Mouse (Mus musculus) ES-E14 (cell line): ENCODE results near the gene Gm10837. TPM values are rescaled to one million over a fixed set of nuclear protein-coding genes. Genes with fewer than 3 reads are reported as not detected.
A peak's percentile ranks its signal among the peaks of the same experiment; 100 is the strongest.

Source experiments
- DNase-seq: peaks from one replicate; pipeline ENCODE4 v3.0.0-alpha.2; 2013; ENCODE audit warnings: low read depth, low spot score
- H3K27ac ChIP-seq: 2 replicates; pipeline ENCODE4 v1.5.1; 2012; ENCODE audit warnings: low read depth, mild to moderate bottlenecking, low read length, moderate library complexity, mixed read lengths; ENCODE audit not compliant: poor library complexity, insufficient read depth, severe bottlenecking
- H3K36me3 ChIP-seq: 2 replicates; pipeline ENCODE4 v1.6.1; 2012; ENCODE audit warnings: mild to moderate bottlenecking, low read length, moderate library complexity, mixed read lengths; ENCODE audit not compliant: control insufficient read depth, poor library complexity, insufficient read depth, severe bottlenecking
- H3K4me1 ChIP-seq, 2 experiments: fragments of 150-350 bp in 1 of 2; sonication (generic) in 1 of 2; 2 replicates each; pipeline ENCODE4 v1.6.1; 2012; ENCODE audit warnings: low read length in 2 of 2, mild to moderate bottlenecking in 1 of 2, mixed read lengths in 1 of 2; ENCODE audit not compliant: control insufficient read depth in 2 of 2, insufficient read depth in 2 of 2, poor library complexity in 1 of 2
- H3K4me3 ChIP-seq, 2 experiments: fragments of 150-350 bp in 1 of 2; sonication (generic) in 1 of 2; 2 replicates each; pipeline ENCODE4 v1.5.1; 2012; ENCODE audit warnings: low read length in 2 of 2, low read depth in 1 of 2, mild to moderate bottlenecking in 1 of 2, mixed read lengths in 1 of 2; ENCODE audit not compliant: insufficient read depth in 1 of 2, poor library complexity in 1 of 2, severe bottlenecking in 1 of 2
- H3K9ac ChIP-seq: 2 replicates; pipeline ENCODE4 v1.6.1; 2012; ENCODE audit warnings: low read depth, mild to moderate bottlenecking, low read length, mixed read lengths; ENCODE audit not compliant: poor library complexity, insufficient read depth, severe bottlenecking
- H3K9me3 ChIP-seq: fragments of 150-350 bp; sonication (generic); 2 replicates; pipeline ENCODE4 v1.6.1; 2012; ENCODE audit warnings: low read depth, mild to moderate bottlenecking, low read length; ENCODE audit not compliant: control insufficient read depth, insufficient read depth
- CHD2 ChIP-seq: IDR thresholded peaks from 2 replicates; pipeline ENCODE4 v1.6.1; 2014; ENCODE audit warnings: mild to moderate bottlenecking, low read depth, low read length, inconsistent platforms
- HCFC1 ChIP-seq: IDR thresholded peaks from 2 replicates; pipeline ENCODE4 v1.6.1; 2012; ENCODE audit warnings: low read length, inconsistent platforms, borderline replicate concordance; ENCODE audit not compliant: insufficient read depth
- MAFK ChIP-seq: IDR thresholded peaks from 2 replicates; pipeline ENCODE4 v1.6.1; 2014; ENCODE audit warnings: mild to moderate bottlenecking, low read depth, low read length, inconsistent platforms; ENCODE audit not compliant: insufficient read depth
- ZC3H11A ChIP-seq: IDR thresholded peaks from 2 replicates; pipeline ENCODE4 v1.6.1; 2012; ENCODE audit warnings: low read depth, mild to moderate bottlenecking, inconsistent platforms, low read length, borderline replicate concordance
- ZNF384 ChIP-seq: IDR thresholded peaks from 2 replicates; pipeline ENCODE4 v1.6.1; 2012; ENCODE audit warnings: low read depth, low read length, inconsistent platforms
- in situ Hi-C, 2 experiments: fragments of 600-800 bp; cut with MboI; formaldehyde crosslinking; loops; one replicate each; pipeline ENCODE4 v1.15.1; 2025; ENCODE audit warnings: low sequenced_read_pairs in 2 of 2, inconsistent platforms in 1 of 2; ENCODE audit not compliant: unreplicated experiment in 2 of 2
- total RNA-seq: library from RNA; depleted of rRNA; stranded (reverse); fragments of 300-350 nt; gene quantifications from 2 replicates; pipeline ENCODE4 v1.2.3, GENCODE M21; 2012

Gm10837 gene
- total RNA-seq, 1 experiment: not detected

GRCm38 (mm10) chr14:122475557-122476040 lies 14.8 kb upstream of the Gm10837 start:
- Histone ChIP-seq H3K9ac (peak overlapping the region; percentile 70), H3K4me3 (peak overlapping the region; percentile 68 to 73), H3K27ac (peak overlapping the region; percentile 45), H3K9me3 (no peaks in the 10 kb centered on the region), H3K36me3 (peaks cover 12% of the 10 kb centered on the region), H3K4me1 (peaks cover 0 to 3% of the 10 kb centered on the region in 2 experiments; a peak in 2 of 4 replicates)
- TF ChIP-seq HCFC1 (no peak), ZNF384 (no peak), CHD2 (no peak)
- no peak for DNase-seq
- in situ Hi-C loops: no loop called here

GRCm38 (mm10) chr14:122476041-122476821 lies 14.2 kb upstream of the Gm10837 start:
- no peak for TF ChIP-seq HCFC1
- TF ChIP-seq ZC3H11A: no peak
- no peak for TF ChIP-seq CHD2
- no peak for TF ChIP-seq MAFK
- no peak for TF ChIP-seq ZNF384
- Histone ChIP-seq H3K9ac (peak overlapping the region; percentile 70), H3K36me3 (peaks cover 12% of the 10 kb centered on the region), H3K9me3 (no peaks in the 10 kb centered on the region), H3K27ac (no peak overlapping the region), H3K4me1 (peaks cover under 1 to 3% of the 10 kb centered on the region in 2 experiments; a peak in 3 of 4 replicates), H3K4me3 (peak overlapping the region; percentile 68 to 73)
- DNase-seq: no peak
- in situ Hi-C loops: no loop called here

GRCm38 (mm10) chr14:122476822-122477215 lies 13.6 kb upstream of the Gm10837 start:
- Histone ChIP-seq H3K27ac (no peak overlapping the region), H3K4me3 (peak overlapping the region; percentile 68 to 73), H3K9me3 (no peaks in the 10 kb centered on the region), H3K36me3 (peaks cover 12% of the 10 kb centered on the region), H3K4me1 (peaks cover 2 to 3% of the 10 kb centered on the region in 2 experiments; a peak in 3 of 4 replicates), H3K9ac (peak overlapping the region; percentile 70)
- in situ Hi-C loops: no loop called here
- no peak for TF ChIP-seq ZC3H11A
- no peak for TF ChIP-seq MAFK
- no peak for TF ChIP-seq HCFC1
- no peak for TF ChIP-seq CHD2
- 0 out of 2 replicates have a peak, but pooled peaks have one; percentile 10 for TF ChIP-seq ZNF384
- no peak for DNase-seq

GRCm38 (mm10) chr14:122477261-122477671 lies 13.1 kb upstream of the Gm10837 start:
- Histone ChIP-seq H3K36me3 (peaks cover 12% of the 10 kb centered on the region), H3K4me1 (peaks cover 2 to 3% of the 10 kb centered on the region in 2 experiments; a peak in 3 of 4 replicates), H3K4me3 (peak overlapping the region; percentile 68 to 73), H3K9ac (peak overlapping the region; percentile 49), H3K9me3 (no peaks in the 10 kb centered on the region), H3K27ac (no peak overlapping the region)
- in situ Hi-C loops: no loop called here
- TF ChIP-seq HCFC1: no peak
- no peak for TF ChIP-seq ZNF384
- no peak for TF ChIP-seq ZC3H11A
- no peak for TF ChIP-seq MAFK
- no peak for TF ChIP-seq CHD2
- DNase-seq: no peak
